Mouse (Mus musculus) heart, embryonic 10.5 days (tissue): ENCODE data around the gene B4galnt3. TPM values are rescaled to one million over a fixed set of nuclear protein-coding genes. Genes with fewer than 3 reads are reported as not detected.

Experiments used
- DNase-seq: peaks from one replicate; pipeline ENCODE4 v3.0.0-alpha.2; 2017; ENCODE audit warnings: low spot score
- H3K27ac ChIP-seq: fragments of 300-500 bp; sonication (generic); 2 replicates; pipeline ENCODE4 v1.5.1; 2016; ENCODE audit warnings: mild to moderate bottlenecking
- H3K27me3 ChIP-seq: fragments of 300-500 bp; sonication (generic); 2 replicates; pipeline ENCODE4 v1.6.1; 2016; ENCODE audit warnings: mild to moderate bottlenecking; ENCODE audit not compliant: poor library complexity, insufficient read depth, severe bottlenecking
- H3K36me3 ChIP-seq: fragments of 300-500 bp; sonication (generic); 2 replicates; pipeline ENCODE4 v1.6.1; 2016; ENCODE audit warnings: mild to moderate bottlenecking, moderate library complexity
- H3K4me1 ChIP-seq: fragments of 300-500 bp; sonication (generic); 2 replicates; pipeline ENCODE4 v1.6.1; 2016; ENCODE audit warnings: mild to moderate bottlenecking
- H3K4me3 ChIP-seq: fragments of 300-500 bp; sonication (generic); 2 replicates; pipeline ENCODE4 v1.5.1; 2016; ENCODE audit warnings: mild to moderate bottlenecking, moderate library complexity
- H3K9me3 ChIP-seq: fragments of 300-500 bp; sonication (generic); 2 replicates; pipeline ENCODE4 v1.6.1; 2016; ENCODE audit warnings: mild to moderate bottlenecking, moderate library complexity
- WGBS: fragments of 180-500 bp; shearing (Covaris S2); methylation state at CpG from one replicate; pipeline ENCODE4 v1.1.7; 2016; 5-methylcytosine and 5-hydroxymethylcytosine counted together
- polyA plus RNA-seq: library from polyadenylated mRNA; unstranded; fragments of >200 nt; fragmentation: Nextera tagmentation; extraction: Ambion mirVana; gene quantifications from 2 replicates; pipeline ENCODE4 v1.2.1, GENCODE M21; 2016

Gene B4galnt3
- polyA plus RNA-seq, 1 experiment from 2014 or later = 0.40 TPM

GRCm38 (mm10) chr6:120174028-120174601 lies 120.2 kb downstream of the B4galnt3 start:
- peak overlapping the region; percentile 79 for H3K27ac ChIP-seq

GRCm38 (mm10) chr6:120172294-120173017 lies 121.9 kb downstream of the B4galnt3 start:
- no peak overlapping the region for H3K4me3 ChIP-seq
- H3K4me1 ChIP-seq = peaks cover 40% of the 10 kb centered on the region
- H3K9me3 ChIP-seq = no peaks in the 10 kb centered on the region
- WGBS = 86% methylated on average over 8 of the region's 8 CpGs
- H3K27ac ChIP-seq = peak overlapping the region; percentile 62
- no peaks in the 10 kb centered on the region for H3K36me3 ChIP-seq
- DNase-seq = no peak
- H3K27me3 ChIP-seq = no peaks in the 10 kb centered on the region

More at GRCm38 (mm10) chr6:120174028-120174601, 120.2 kb downstream of the B4galnt3 start:
- Histone ChIP-seq H3K27me3 (no peaks in the 10 kb centered on the region), H3K36me3 (no peaks in the 10 kb centered on the region), H3K9me3 (no peaks in the 10 kb centered on the region), H3K4me3 (no peak overlapping the region), H3K4me1 (peaks cover 35% of the 10 kb centered on the region)
- DNase-seq = no peak
- WGBS = 63% methylated on average over 6 of the region's 6 CpGs

GRCm38 (mm10) chr6:120167574-120167973 lies 126.8 kb downstream of the B4galnt3 start:
- DNase-seq = no peak
- no peaks in the 10 kb centered on the region for H3K9me3 ChIP-seq
- 45% methylated on average over 4 of the region's 4 CpGs for whole genome bisulfite sequencing
- H3K4me3 ChIP-seq = no peak overlapping the region
- H3K27ac ChIP-seq = 0 out of 2 replicates have a peak overlapping the region, but pooled peaks have one; percentile 9
- H3K36me3 ChIP-seq = no peaks in the 10 kb centered on the region
- H3K27me3 ChIP-seq = no peaks in the 10 kb centered on the region
- peaks cover 18% of the 10 kb centered on the region for H3K4me1 ChIP-seq

- peaks cover 17% of the 10 kb centered on the region for H3K4me1 ChIP-seq
- no peak overlapping the region for H3K4me3 ChIP-seq
- 81% methylated on average over 4 of the region's 4 CpGs for WGBS
- no peaks in the 10 kb centered on the region for H3K36me3 ChIP-seq
- DNase-seq = no peak
- H3K27ac ChIP-seq = no peak overlapping the region
- H3K27me3 ChIP-seq = no peaks in the 10 kb centered on the region
- H3K9me3 ChIP-seq = no peaks in the 10 kb centered on the region
These were observed 129.6 kb downstream of the B4galnt3 start for GRCm38 (mm10) chr6:120164765-120165164.

GRCm38 (mm10) chr6:120162928-120163327 lies 131.4 kb downstream of the B4galnt3 start:
- Histone ChIP-seq H3K36me3 (no peaks in the 10 kb centered on the region), H3K27ac (no peak overlapping the region), H3K4me3 (no peak overlapping the region), H3K4me1 (peaks cover 26% of the 10 kb centered on the region), H3K9me3 (no peaks in the 10 kb centered on the region), H3K27me3 (no peaks in the 10 kb centered on the region)
- WGBS = 55% methylated on average over 6 of the region's 6 CpGs
- DNase-seq = no peak

GRCm38 (mm10) chr6:120159133-120159901 lies 135.0 kb downstream of the B4galnt3 start:
- no peak overlapping the region for H3K4me3 ChIP-seq
- H3K27ac ChIP-seq = peak overlapping the region; percentile 75
- H3K4me1 ChIP-seq = peaks cover 29% of the 10 kb centered on the region
- no peaks in the 10 kb centered on the region for H3K9me3 ChIP-seq
- DNase-seq = no peak
- no peaks in the 10 kb centered on the region for H3K36me3 ChIP-seq
- WGBS = 61% methylated on average over 9 of the region's 9 CpGs
- H3K27me3 ChIP-seq = no peaks in the 10 kb centered on the region

GRCm38 (mm10) chr6:120157479-120157878 lies 136.9 kb downstream of the B4galnt3 start:
- Histone ChIP-seq H3K4me1 (peaks cover 34% of the 10 kb centered on the region), H3K27me3 (no peaks in the 10 kb centered on the region), H3K27ac (0 out of 2 replicates have a peak overlapping the region, but pooled peaks have one; percentile 47), H3K9me3 (no peaks in the 10 kb centered on the region), H3K4me3 (no peak overlapping the region), H3K36me3 (no peaks in the 10 kb centered on the region)
- DNase-seq = no peak
- 81% methylated on average over 6 of the region's 6 CpGs for WGBS

GRCm38 (mm10) chr6:120155510-120155909 lies 138.8 kb downstream of the B4galnt3 start:
- Histone ChIP-seq H3K4me3 (no peak overlapping the region), H3K9me3 (no peaks in the 10 kb centered on the region), H3K36me3 (no peaks in the 10 kb centered on the region), H3K27ac (no peak overlapping the region), H3K27me3 (no peaks in the 10 kb centered on the region), H3K4me1 (peaks cover 44% of the 10 kb centered on the region)
- no peak for DNase-seq
- WGBS = 75% methylated on average over 4 of the region's 4 CpGs

- Histone ChIP-seq H3K27me3 (no peaks in the 10 kb centered on the region), H3K36me3 (no peaks in the 10 kb centered on the region), H3K4me1 (peaks cover 46% of the 10 kb centered on the region), H3K4me3 (no peak overlapping the region), H3K27ac (no peak overlapping the region), H3K9me3 (no peaks in the 10 kb centered on the region)
- no peak for DNase-seq
- WGBS = 75% methylated on average over 5 of the region's 5 CpGs
These were observed 139.6 kb downstream of the B4galnt3 start for GRCm38 (mm10) chr6:120154526-120155309.

Other genes starting within 250 kb of the B4galnt3 start
- not detected in 2 replicates for gene Ninj2, start 201.2 kb downstream of the B4galnt3 start, polyA plus RNA-seq
- gene D330020A13Rik, start 195 bp downstream of the B4galnt3 start, polyA plus RNA-seq = 0.27 TPM in 1 of 2 replicates, not detected in the other
- 36.9 and 38.9 TPM in 2 replicates for gene Kdm5a, start 69.6 kb upstream of the B4galnt3 start, polyA plus RNA-seq
- 23.0 and 24.7 TPM in 2 replicates for gene Ccdc77, start 69.8 kb upstream of the B4galnt3 start, polyA plus RNA-seq
- 4.6 and 6.5 TPM in 2 replicates for gene Il17ra, start 168.7 kb upstream of the B4galnt3 start, polyA plus RNA-seq
- gene Tmem121b, start 199.2 kb upstream of the B4galnt3 start, polyA plus RNA-seq = 0.03 and 0.07 TPM in 2 replicates
- gene Hdhd5, start 236.8 kb upstream of the B4galnt3 start, polyA plus RNA-seq = 20.5 and 20.6 TPM in 2 replicates